Mouse (Mus musculus) lung, postnatal 0 days (tissue): ENCODE measurements around the gene Tcp11l1. TPM values are rescaled to one million over a fixed set of nuclear protein-coding genes. Genes with fewer than 3 reads are reported as not detected.

Experiments used
- ATAC-seq: fragments of 200-750 bp; cut with Nextera tagmentation; 2 replicates; pipeline ENCODE4 v1.8.0; 2017; ENCODE audit warnings: moderate library complexity
- DNase-seq: peaks from one replicate; pipeline ENCODE4 v3.0.0-alpha.2; 2016; ENCODE audit warnings: low spot score
- H3K27ac ChIP-seq: fragments of 300-500 bp; sonication (generic); 2 replicates; pipeline ENCODE4 v1.5.1; 2014; ENCODE audit warnings: antibody characterized with exemption, mild to moderate bottlenecking, low read length, mixed read lengths
- H3K27me3 ChIP-seq: fragments of 300-500 bp; sonication (generic); replicated peaks from 2 replicates; pipeline ENCODE4 v1.6.1; 2014; ENCODE audit warnings: low read length, mixed read lengths; ENCODE audit not compliant: insufficient read depth
- H3K36me3 ChIP-seq: fragments of 300-500 bp; sonication (generic); 2 replicates; pipeline ENCODE4 v1.6.1; 2014; ENCODE audit warnings: low read length, mixed read lengths; ENCODE audit not compliant: insufficient read depth
- H3K4me1 ChIP-seq: fragments of 300-500 bp; sonication (generic); 2 replicates; pipeline ENCODE4 v1.6.1; 2014; ENCODE audit warnings: antibody characterized with exemption, low read depth, low read length, mixed read lengths; ENCODE audit not compliant: insufficient read depth
- H3K4me2 ChIP-seq: fragments of 300-500 bp; sonication (generic); replicated peaks from 2 replicates; pipeline ENCODE4 v1.6.1; 2014; ENCODE audit warnings: low read depth, mild to moderate bottlenecking, low read length, moderate library complexity, mixed read lengths
- H3K4me3 ChIP-seq: fragments of 300-500 bp; sonication (generic); 2 replicates; pipeline ENCODE4 v1.5.1; 2014; ENCODE audit warnings: low read depth, low read length
- H3K9ac ChIP-seq: fragments of 300-500 bp; sonication (generic); replicated peaks from 2 replicates; pipeline ENCODE4 v1.6.1; 2014; ENCODE audit warnings: low read depth, mild to moderate bottlenecking
- H3K9me3 ChIP-seq: fragments of 300-500 bp; sonication (generic); 2 replicates; pipeline ENCODE4 v1.6.1; 2016; ENCODE audit warnings: low read length, mixed read lengths
- CTCF ChIP-seq: IDR thresholded peaks from 2 replicates; pipeline ENCODE4 v1.5.1; 2016; ENCODE audit warnings: antibody characterized with exemption, mild to moderate bottlenecking
- EP300 ChIP-seq: IDR thresholded peaks from 2 replicates; pipeline ENCODE4 v1.6.1; 2016; ENCODE audit warnings: antibody characterized with exemption, mild to moderate bottlenecking, control low read depth
- WGBS: fragments of 180-500 bp; shearing (Covaris S2); extraction: QIAGEN DNeasy Blood & Tissue Kit; methylation state at CpG from one replicate; pipeline ENCODE4 v1.1.7; 2014; 5-methylcytosine and 5-hydroxymethylcytosine counted together
- polyA plus RNA-seq: library from polyadenylated mRNA; unstranded; fragments of >200 nt; fragmentation: Nextera tagmentation; extraction: Ambion mirVana; gene quantifications from 2 replicates; pipeline ENCODE4 v1.2.1, GENCODE M21; 2015

Gene Tcp11l1
- polyA plus RNA-seq, 1 experiment from 2014 or later: 12.9 TPM

- no peak for TF ChIP-seq EP300
- H3K4me2 ChIP-seq: no peak overlapping the region
- H3K36me3 ChIP-seq: no peaks in the 10 kb centered on the region
- H3K4me3 ChIP-seq: no peak overlapping the region
- no peaks in the 10 kb centered on the region for H3K27me3 ChIP-seq
- 74% methylated on average over 3 of the region's 3 CpGs for WGBS
- H3K27ac ChIP-seq: no peak overlapping the region
- ATAC-seq (no peak), DNase-seq (no peak)
- no peaks in the 10 kb centered on the region for H3K4me1 ChIP-seq
- no peaks in the 10 kb centered on the region for H3K9me3 ChIP-seq
- H3K9ac ChIP-seq: no peak overlapping the region
Observed at GRCm38 (mm10) chr2:104703158-104703557, 8.8 kb downstream of the Tcp11l1 start.

DNA sequence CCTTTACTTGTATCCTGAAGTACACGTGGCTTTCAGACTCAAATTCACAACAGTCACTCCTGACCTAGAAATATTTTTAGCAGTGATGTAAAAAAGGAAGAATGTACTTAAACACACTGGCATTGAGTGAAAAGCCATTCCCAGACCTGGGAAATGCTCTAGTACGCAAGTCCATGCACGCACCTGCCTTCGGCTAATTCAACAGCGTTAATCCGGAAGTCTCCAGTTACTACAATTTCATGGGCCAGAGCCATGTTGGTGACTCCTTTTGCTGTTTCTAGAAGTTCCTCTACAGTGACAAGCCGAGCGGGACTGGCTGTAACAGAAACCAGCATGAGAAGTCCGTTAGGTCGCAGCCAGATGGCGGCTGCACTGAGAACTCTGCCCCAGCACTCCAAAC, 12.3 kb downstream of the Tcp11l1 start:
- Histone ChIP-seq H3K36me3 (no peaks in the 10 kb centered on the region), H3K4me2 (no peak overlapping the region), H3K27ac (no peak overlapping the region), H3K9me3 (no peaks in the 10 kb centered on the region), H3K27me3 (no peaks in the 10 kb centered on the region), H3K9ac (no peak overlapping the region), H3K4me3 (no peak overlapping the region), H3K4me1 (no peaks in the 10 kb centered on the region)
- no peak for DNase-seq
- TF ChIP-seq EP300 (no peak), CTCF (no peak)
- no peak for ATAC-seq
- 82% methylated on average over 11 of the region's 11 CpGs for WGBS

DNA sequence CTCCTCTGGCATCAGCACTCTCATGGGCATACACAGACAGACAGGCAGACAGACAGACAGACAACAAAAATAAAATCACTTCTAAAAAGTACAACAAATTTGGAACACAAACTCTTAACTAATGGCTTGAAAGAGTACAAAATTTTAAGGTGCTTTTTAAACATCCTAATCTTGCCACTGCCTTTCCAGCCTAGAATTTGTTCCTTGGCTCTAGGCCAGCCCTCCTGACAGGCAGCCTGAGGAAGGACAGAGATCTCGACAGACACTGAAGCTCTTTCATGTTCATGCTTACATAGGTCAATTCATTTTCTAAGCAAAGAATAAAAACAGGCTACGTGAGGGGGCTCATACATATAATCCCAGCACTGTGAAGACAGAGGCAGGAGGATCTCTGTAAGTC, 19.4 kb downstream of the Tcp11l1 start:
- H3K27ac ChIP-seq: no peak overlapping the region
- no peaks in the 10 kb centered on the region for H3K27me3 ChIP-seq
- no peak overlapping the region for H3K4me2 ChIP-seq
- H3K4me3 ChIP-seq: no peak overlapping the region
- H3K9ac ChIP-seq: no peak overlapping the region
- WGBS: 30% methylated on average over 2 of the region's 2 CpGs
- ATAC-seq: no peak
- TF ChIP-seq EP300: no peak
- TF ChIP-seq CTCF: no peak
- H3K36me3 ChIP-seq: no peaks in the 10 kb centered on the region
- H3K9me3 ChIP-seq: no peaks in the 10 kb centered on the region
- H3K4me1 ChIP-seq: no peaks in the 10 kb centered on the region
- no peak for DNase-seq

- Histone ChIP-seq H3K27ac (no peak overlapping the region), H3K36me3 (no peaks in the 10 kb centered on the region), H3K9me3 (no peaks in the 10 kb centered on the region), H3K4me2 (no peak overlapping the region), H3K9ac (no peak overlapping the region), H3K27me3 (no peaks in the 10 kb centered on the region), H3K4me3 (no peak overlapping the region), H3K4me1 (no peaks in the 10 kb centered on the region)
- no peak for DNase-seq
- TF ChIP-seq CTCF (no peak), EP300 (no peak)
- ATAC-seq: no peak
- 75% methylated on average over 4 of the region's 4 CpGs for WGBS
Observed at GRCm38 (mm10) chr2:104690720-104691119, 21.2 kb downstream of the Tcp11l1 start.

DNA sequence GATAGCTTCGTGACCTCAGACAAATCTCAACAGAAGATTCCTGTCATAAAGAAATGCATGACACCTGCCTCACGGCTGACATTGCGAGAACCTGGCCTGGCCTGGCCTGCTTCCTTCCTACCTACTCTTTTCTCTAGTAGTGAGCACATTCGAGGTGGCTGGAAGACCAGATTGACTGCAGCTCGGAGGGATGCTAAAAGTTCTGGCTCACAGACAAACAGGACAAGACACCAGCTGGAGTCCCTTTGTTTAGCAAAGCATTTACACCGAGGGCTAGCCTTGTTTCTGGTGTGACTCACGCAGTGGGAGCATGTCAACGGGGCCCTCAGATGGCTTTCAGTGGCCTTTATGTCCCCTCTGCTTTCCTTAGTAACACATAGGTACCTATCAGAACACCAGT, 23.2 kb downstream of the Tcp11l1 start:
- Histone ChIP-seq H3K9me3 (no peaks in the 10 kb centered on the region), H3K4me2 (no peak overlapping the region), H3K4me3 (no peak overlapping the region), H3K36me3 (no peaks in the 10 kb centered on the region), H3K27ac (no peak overlapping the region), H3K4me1 (no peaks in the 10 kb centered on the region), H3K27me3 (no peaks in the 10 kb centered on the region), H3K9ac (no peak overlapping the region)
- 78% methylated on average over 8 of the region's 8 CpGs for WGBS
- ATAC-seq: no peak
- TF ChIP-seq CTCF: no peak
- DNase-seq: no peak

DNA sequence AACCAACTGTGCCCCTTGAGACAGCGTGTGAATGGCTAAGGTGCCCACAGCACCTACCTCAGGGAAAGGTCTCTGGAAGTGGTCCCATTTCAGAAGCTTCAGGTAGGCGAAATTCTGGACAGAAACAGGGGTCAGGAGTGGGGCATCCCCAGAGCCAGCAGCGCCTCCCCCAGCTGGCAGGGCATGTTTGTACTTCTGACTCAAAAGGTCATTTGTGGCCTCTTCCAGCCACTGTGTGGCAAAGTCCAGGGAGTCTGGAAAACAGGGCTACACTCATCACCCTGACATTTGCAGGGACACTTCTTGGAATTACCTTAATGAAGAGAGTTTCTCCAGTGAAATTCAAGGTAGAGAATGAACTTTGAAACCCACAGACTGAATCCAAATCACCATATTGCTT, 23.6 kb downstream of the Tcp11l1 start:
- Histone ChIP-seq H3K4me2 (no peak overlapping the region), H3K4me1 (no peaks in the 10 kb centered on the region), H3K4me3 (no peak overlapping the region), H3K9me3 (no peaks in the 10 kb centered on the region), H3K27me3 (no peaks in the 10 kb centered on the region), H3K36me3 (no peaks in the 10 kb centered on the region), H3K9ac (no peak overlapping the region), H3K27ac (no peak overlapping the region)
- WGBS: 75% methylated on average over 3 of the region's 3 CpGs
- ATAC-seq (no peak), DNase-seq (no peak)
- TF ChIP-seq CTCF (no peak), EP300 (no peak)

- DNase-seq (peak; percentile 5), ATAC-seq (no peak)
- H3K4me2 ChIP-seq: no peak overlapping the region
- H3K9me3 ChIP-seq: no peaks in the 10 kb centered on the region
- 57% methylated on average over 3 of the region's 3 CpGs for WGBS
- H3K9ac ChIP-seq: no peak overlapping the region
- no peak overlapping the region for H3K4me3 ChIP-seq
- H3K27ac ChIP-seq: no peak overlapping the region
- TF ChIP-seq EP300 (no peak), CTCF (no peak)
- no peaks in the 10 kb centered on the region for H3K4me1 ChIP-seq
- H3K36me3 ChIP-seq: no peaks in the 10 kb centered on the region
- no peaks in the 10 kb centered on the region for H3K27me3 ChIP-seq
Observed at GRCm38 (mm10) chr2:104687261-104687660, 24.7 kb downstream of the Tcp11l1 start.
